Mouse (Mus musculus) heart, postnatal 10 days (tissue): ENCODE data around the gene Dtx4. TPM values are rescaled to one million over a fixed set of nuclear protein-coding genes. Genes with fewer than 3 reads are reported as not detected.
"Not testable (repeated sequence)": the region's sequence is repeated elsewhere in the genome, so short reads cannot be mapped to it uniquely, and the experiment has no call there.

Experiments
- DNase-seq, 2 experiments: peaks; one replicate each; pipeline ENCODE4 v3.0.0; 2021
- intact Hi-C: fragments of 180-260 bp; cut with DNase I; formaldehyde crosslinking; loops from one replicate; pipeline ENCODE4 v1.15.1; 2025
- total RNA-seq, 2 experiments: library from RNA; stranded (reverse); gene quantifications; 2 replicates each; pipeline ENCODE4 v1.2.3; 2021

Dtx4 gene
- 10 to 100 TPM in 1 of 2 experiments, 1 to 10 TPM in 1; 9.6 to 10.7 TPM for total RNA-seq

DNA sequence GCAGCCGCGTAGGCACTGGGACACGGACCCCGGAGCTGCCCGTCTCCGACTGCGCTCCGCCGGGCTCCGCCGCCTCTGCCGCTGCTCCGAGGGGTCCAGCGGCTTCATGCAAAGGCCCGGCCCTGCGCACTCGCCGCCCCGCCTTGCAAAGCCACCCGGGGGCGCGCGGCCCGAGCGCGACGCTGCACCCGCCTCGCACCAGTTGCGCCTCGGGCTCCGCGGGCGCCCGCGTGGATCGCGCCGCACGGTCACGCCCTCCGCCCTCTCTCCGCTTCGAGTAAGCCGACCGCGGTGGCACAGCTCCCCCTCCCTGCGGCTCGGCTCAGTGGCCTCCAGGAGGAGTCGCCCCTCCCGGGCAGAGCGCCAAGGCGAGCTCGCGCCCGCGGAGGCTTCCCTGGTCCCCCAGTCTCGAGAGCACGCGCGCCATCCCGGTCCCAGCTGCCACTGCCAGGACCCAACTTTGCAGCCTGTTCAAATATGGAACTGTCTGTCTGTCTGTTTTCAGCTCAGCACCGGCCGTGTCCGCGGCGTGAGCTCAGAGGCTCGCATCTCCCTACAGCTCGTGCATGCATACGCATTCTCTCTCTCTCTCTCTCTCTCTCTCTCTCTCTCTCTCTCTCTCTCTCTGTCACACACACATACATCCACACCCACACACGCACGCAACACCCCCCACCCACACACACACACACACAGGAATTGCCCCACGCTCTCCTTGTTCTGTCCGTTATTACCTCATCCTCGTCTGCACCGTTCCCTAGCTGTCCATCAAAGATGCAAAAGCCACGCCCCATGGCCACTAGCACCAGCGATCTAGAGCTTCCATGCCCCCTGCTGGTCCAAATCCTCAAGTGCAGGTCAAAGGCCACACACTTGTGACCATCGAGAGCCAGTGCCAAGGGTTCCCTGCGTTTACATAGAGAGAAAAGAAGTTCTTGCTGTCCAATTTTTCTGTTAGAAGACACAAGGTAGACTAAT lies at the start of gene Dtx4:
Dtx4 (minus strand) TSS at position 85 of the 978 bp plus-strand sequence.
- DNase-seq, result peak; percentile 94 to 97
- intact Hi-C loops, result loop anchor here (5.0 kb wide), 1 partner anchor 34 kb away; no protein-coding TSS in a partner anchor

DNA sequence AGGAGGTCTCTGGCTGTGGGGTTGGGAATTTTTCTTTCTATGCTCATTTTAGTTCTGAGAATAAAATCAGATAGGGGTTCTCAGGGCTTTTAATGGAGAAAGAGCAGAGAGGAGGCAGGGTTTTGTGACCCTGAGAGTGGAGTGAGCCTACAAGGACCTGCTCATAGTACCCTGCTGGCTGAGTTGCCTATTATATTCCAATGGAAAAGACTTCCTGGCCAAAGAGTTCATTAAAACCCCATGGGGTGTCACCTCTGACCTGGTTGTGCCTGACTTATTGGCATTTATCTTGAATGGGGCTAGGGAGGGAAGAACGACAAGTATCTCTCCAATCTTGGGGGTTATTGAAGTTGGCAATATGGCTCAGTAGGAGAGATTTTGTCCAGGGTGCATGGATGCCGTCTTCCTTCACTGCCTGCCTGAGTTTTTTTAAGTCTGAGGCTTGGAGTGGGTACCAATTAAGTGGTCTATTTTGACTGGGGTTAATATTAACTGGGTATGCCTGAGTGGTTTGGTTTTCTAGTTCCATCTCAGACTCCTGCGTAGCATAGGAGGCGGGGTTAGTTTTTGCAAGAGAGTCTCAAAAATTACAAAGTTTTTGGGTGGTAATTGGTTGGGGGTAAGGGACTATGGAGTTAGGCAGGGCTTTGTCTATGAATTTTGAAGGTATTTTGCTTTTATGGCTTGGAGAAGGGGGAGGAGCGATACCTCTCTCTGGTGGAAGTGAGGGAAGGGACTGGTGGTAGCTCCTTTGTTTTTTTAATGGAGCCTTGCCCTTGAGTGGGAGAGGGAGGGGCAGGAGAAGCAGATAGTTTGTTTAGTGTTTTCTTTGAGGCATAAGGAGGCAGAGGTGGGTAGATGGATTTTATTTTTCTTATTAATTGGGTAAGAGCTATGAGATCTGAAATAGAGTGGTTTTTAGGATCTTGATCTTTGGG lies 49.0 kb upstream of the Dtx4 start:
- intact Hi-C loops, result no loop called here
- no peak for DNase-seq

DNA sequence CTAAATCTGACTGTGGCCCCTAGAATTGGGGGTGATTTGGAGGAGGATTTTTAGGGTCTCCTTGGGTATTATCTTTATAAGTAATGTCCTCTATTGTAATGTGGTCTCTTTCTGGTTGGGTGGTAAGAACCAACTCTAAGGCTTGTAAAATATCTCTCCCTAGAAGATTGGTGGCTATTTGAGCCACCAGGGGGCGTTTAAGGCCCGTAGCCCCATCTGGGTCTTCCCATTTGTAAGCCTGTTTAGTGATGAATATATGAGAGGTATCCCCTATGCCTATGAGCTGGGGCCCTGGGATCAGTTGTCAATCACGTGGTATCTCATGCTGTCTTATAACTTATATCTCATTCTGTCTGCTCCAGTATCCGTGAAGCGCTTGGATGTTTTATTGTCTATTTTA lies 47.9 kb upstream of the Dtx4 start:
- peak; percentile 32 to 55 for DNase-seq
- intact Hi-C loops, result loop anchor here (1.0 kb wide), 1 partner anchor 42 kb away; no protein-coding TSS in a partner anchor

DNA sequence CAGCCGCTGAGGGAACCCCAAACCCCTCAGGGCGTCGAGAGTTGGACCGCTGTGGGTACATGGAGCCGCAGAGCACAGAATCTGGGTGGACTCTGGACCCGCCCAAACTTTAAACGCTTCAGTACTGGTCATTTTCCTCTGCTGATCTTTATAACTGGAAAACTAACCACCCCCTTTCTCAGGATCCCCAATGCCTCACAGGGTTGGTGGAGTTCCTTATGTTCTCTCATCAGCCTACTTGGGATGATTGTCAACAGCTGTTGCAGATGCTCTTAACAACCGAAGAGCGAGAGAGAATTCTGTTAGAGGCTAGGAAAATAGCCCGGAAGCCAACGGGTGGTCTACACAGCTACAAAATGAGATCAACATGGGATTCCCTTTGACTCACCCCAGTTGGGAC lies 44.2 kb upstream of the Dtx4 start, which contains the start of gene Fam111a:
Fam111a (plus strand) TSS at position 301 of the 400 bp plus-strand sequence.
- DNase-seq, intact Hi-C loops: not testable (repeated sequence)

DNA sequence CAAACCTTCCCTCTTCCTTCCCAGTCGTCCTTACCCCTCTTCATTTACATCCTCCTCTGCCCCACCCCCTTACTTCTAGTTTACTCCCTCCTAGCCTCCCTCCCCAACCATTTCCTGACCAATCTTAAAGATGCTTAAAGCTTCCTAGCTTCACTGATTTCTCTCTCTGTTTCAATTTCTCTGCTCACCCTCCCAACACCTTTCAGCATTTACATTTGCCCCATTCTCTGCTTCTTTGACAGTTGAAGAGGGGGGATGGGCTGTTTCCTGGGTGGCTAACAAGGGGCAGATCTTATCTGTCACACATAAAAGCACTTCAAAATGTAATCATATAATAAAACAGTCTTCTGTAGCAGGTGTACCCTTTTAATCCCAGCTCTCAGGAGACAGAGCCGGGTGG lies 40.4 kb upstream of the Dtx4 start:
- intact Hi-C loops, result no loop called here
- no peak for DNase-seq

DNA sequence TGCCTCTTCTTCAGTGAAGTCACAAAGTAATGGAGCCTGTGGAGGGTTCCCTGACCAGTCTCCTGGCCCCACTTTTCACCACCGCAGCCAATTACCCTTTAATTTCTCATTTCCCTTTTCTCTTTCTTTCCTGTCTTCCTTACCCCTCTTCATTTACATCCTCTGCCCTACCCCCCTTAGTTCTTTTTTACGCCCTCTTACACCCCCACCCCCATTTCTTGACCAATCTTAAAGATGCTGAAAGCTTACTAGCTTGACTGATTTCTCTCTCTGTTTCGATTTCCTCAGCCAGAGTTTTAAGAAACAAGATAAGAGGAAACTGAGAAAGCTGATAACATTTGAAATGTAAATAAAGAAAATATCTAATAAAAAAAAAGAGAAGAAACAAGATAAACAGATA lies 39.5 kb upstream of the Dtx4 start:
- no peak for DNase-seq
- intact Hi-C loops, result no loop called here

DNA sequence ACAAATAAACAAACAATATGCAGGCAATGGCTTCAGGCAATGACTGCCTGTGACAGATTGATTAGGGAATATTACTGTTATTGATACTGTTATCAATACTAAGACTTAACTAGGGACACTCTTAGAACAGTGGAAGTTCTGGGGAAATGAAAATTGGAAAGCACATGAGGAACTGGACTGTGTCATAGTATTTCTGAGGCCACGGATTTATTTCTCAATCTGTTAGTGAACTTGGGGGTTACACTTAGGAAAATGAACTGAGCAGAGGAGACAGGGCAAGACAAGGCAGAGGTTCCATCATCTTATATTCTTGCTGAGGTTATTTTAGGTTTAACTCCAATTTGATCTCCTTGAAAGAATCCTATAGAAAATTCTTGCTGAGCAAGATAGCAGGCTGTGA lies 38.7 kb upstream of the Dtx4 start:
- no peak for DNase-seq
- intact Hi-C loops, result no loop called here

DNA sequence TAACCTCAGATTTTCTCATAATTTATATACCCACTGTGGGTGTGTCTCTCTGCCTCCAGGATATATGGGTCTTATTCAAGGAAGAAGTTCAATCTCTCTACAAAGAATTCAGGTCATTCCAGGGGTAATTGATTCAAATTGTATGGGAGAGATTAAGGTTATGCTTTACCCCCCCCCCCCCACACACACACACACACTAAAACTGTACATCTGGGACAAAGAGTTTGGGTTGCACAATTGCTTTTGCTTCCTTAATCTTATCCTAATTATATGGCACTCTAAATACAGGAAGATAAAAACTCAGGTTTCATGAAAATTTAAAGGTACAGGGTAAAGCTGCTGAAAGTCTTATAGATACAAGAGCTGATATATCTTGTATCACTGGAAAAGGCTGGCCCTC lies 35.9 kb upstream of the Dtx4 start:
- intact Hi-C loops, result no loop called here

DNA sequence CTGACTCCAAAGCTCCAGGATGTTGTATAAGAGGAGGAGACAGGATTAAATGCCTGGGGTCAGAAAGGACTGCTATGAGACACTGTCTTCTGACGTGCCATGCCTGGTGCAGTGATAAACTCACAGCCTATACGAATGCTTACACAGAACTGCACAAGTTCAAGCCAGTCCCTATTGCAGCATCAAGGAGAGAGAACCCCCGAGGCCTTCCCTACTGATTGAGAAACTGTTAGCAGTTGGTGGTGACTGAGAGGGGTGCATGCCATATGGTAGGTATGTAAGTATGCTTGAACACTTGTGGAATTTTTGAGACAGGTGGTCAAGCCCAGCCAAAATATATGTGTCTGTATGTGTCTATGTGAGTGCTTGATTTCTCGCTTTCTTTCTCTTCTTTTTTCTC lies 22.1 kb upstream of the Dtx4 start:
- no peak for DNase-seq
- intact Hi-C loops, result no loop called here

More for the DNA sequence above, 35.9 kb upstream of the Dtx4 start:
- no peak for DNase-seq

DNA sequence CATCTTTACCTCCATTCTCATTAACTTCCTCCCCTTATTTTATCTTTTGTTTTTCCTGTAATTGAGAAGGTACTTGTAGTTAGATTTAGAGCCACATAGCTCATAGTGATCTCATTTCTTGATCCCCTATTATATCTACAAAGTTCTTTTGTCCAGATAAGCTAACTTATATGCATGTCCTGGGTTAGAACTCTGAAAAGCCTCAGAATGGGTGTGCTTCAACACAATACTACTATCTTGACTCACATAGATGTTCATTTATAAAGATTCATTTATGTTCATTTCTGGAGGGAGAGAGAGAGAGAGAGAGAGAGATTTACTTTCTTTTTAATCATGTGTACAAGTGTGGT lies 17.3 kb upstream of the Dtx4 start:
- DNase-seq, result no peak
- intact Hi-C loops, result loop anchor here (1.0 to 5.0 kb wide), 4 partner anchors 51 to 302 kb away; partner anchors contain the start of genes Lpxn and Zfp91

DNA sequence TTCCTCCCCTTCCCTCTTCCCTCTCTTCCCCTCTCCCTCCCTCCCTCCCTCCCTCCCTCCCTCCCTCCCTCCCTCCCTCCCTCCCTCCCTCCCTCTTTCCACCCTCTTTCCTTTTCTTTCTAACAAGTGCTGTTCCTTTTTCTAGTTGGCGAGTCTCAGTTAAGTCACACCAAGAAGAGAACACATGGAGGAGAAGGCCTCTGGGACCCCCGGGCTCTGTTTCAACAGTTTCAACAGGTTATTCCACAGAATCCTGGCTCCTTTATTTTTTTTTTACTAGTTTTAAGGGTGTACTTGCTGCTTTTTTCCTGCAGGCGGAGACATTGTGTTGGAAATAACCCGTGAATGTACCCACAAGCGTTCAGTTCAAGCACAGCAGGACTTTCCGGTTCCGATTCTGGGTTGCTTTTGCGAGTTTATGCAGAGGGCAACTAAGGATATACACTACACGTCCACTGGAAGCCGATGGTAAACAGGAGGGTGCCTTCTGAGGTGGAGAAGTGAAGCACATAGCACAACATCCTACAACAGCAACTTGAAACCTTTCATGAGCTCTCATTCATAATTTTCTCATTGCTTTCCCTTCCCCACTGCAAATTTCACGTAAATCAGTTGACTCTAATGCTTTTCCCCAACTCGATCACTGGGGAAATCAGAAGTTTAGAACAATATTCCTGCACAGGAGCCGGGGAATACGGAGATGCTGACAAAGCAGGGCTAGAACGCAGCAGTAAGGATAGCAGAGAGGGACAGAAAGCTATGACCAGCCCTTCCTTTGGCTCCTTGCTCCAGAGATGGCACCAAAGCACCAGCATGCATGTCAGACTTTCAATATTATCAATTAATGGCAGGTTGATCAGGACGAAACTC lies 16.7 kb upstream of the Dtx4 start:
- intact Hi-C loops, result loop anchor here (1.0 to 5.0 kb wide), 4 partner anchors 51 to 303 kb away; partner anchors contain the start of genes Lpxn and Zfp91
- peak; percentile 69 to 77 for DNase-seq

DNA sequence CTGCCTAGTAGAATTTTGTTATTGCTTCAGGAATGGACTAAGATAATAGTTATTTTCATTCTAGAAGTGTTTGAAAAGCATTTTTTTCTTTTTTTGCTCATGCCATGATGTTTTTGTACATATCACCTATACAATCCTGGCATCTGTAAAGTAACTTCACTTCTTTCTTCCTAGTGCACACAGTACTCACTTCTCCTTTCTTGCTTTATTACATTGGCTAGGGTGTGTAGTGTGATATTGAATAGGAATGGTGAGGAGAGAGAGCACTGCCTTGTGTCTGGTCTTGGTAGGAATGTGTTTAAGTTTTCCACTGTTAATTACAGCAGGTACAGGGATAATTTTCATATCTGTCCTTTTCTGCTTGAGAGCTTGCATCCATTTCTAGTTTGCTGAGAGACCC lies 13.4 kb upstream of the Dtx4 start:
- DNase-seq, result no peak
- intact Hi-C loops, result loop anchor here (5.0 kb wide), 2 partner anchors 47 to 283 kb away; partner anchors contain the start of genes Lpxn and Zfp91

DNA sequence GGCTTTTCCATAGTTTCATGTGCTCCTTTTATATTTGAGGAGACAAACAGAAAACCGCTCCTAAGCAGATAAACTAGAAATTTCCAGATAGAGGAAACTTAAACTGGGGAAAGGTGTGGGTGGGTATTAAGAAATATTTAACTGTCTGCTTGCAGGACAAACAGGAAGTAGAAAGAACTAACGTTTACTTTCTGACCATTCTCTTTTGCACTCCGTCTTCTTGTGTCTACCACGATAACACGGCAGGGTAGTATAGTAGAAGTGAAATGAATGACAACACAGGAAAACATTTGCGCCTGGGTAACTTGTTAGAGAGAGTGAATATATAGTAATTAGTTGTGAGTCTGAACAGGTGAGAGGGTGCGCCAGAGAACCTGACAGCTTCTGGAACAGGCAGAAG lies 1.5 kb upstream of the Dtx4 start:
- DNase-seq, result no peak
- intact Hi-C loops, result loop anchor here (5.0 kb wide), 1 partner anchor 35 kb away; no protein-coding TSS in a partner anchor

DNA sequence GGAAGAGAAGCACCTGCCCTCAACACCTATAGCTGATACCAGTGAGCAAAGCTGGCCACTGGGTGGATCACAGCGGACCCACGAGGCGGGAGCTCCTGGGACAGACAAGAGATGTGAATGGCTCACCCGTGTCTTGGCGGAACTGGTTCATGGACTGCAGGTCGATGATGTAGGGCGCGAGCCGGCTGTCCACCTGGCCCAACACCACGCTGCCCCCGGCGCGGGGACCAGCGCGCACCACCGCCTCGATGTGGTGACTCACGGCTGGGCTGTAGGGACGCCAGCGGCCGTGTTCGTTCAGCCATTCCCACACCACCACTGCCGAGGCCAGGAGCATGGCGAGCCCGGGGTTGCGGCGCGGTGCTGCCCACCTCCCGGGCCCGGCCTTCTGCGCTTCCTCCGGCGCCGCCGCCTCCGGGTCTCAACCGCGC lies 358 bp downstream of the Dtx4 start:
- peak; percentile 46 to 54 for DNase-seq
- intact Hi-C loops, result loop anchor here (5.0 kb wide), 1 partner anchor 34 kb away; no protein-coding TSS in a partner anchor

DNA sequence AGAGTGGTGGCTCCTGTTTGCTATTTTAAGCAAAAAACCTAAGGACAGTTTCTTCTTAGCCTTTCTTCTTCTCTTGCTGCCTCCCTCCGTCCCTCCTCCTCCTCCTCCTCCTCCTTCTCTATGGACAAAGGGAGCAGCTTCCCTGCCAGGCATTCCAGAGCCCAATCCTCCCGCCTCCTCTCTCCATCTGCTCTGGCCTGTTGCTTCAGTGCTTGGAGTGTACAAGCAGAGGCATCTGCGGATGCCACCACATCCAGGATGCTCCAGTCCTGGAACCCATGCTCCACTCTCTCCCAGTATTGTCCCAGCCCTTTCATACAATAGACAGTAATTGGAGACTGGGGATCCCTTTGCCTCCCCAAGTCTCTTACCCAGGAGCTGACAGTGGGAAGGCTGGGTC lies 1.1 kb downstream of the Dtx4 start:
- intact Hi-C loops, result loop anchor here (5.0 kb wide), 1 partner anchor 33 kb away; no protein-coding TSS in a partner anchor
- peak; percentile 49 to 51 for DNase-seq

DNA sequence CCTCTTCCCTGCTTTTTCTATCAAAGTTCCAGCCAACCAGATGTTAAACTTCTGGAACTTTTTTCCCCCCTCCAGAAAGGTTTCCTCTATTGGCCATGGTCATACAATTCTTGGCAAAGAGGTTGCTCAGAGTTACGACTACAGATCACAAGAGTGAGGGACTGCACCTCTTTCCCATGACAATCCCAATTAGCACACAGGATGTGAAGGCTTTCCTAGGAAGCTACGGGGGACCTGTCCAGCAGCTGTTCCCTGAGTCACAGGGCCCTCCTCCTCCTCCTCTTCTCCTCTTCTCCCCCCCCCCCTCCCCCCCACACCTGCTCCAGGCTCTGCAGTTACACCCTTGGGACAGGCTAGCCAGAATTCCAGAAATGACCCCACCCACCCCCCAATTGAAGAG lies 1.8 kb downstream of the Dtx4 start:
- no peak for DNase-seq
- intact Hi-C loops, result no loop called here

DNA sequence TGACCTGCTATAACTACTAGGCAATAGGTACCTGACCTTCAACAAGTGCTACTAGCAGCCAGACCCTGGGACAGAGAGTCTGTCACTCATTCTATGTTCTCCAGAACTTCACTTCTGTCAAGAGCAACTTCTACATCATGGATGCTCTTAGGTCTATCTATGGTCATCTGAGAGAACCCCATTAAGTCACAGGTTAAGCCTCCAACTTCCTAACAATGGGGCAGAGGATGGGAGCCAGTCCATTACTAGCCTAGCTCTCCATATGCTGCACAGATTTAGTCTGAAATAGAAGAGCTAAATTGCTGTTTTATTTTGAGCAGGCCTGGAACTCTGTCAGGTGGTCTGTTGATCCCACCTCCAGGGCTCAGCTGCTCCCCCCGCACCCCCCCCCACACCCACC lies 2.3 kb downstream of the Dtx4 start:
- DNase-seq, result no peak
- intact Hi-C loops, result no loop called here

DNA sequence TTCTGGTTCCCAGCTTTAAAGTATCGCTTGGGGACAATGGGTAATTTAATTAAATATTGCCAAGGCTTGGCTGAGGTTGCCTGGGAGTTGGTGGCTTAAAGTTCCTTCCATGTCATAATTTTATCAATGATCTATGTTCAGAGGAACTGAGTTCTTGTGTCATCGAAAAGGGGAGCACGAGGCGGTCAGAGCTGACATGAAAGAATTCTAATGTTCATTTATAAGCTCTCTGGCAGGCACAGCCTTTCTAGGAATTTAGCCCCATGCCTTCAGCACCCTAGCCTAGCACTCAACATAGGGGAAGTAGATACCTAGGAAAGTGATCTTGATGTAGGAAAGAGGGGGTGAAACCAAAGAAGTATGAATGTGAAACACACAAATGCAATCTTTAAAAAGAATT lies 2.9 kb downstream of the Dtx4 start:
- no peak for DNase-seq
- intact Hi-C loops, result no loop called here

DNA sequence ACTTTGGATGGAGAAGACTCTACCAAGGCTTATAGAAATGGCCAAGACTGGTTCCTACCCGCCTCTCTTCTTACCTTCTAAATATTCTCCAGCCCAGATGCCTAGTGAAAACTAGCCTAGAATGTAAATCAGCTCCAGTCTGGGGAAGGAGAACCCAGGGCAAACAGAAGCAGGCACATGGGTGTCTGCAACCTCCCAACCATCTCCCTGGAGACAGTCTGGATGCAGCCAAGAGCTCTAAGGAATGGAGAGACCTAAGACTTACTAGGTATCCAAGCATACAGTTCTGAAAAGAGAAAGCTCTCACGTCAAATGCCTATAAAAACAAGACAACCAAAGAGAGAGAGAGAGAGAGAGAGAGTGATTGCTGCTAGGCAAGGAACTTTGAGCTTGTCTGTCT lies 3.3 kb downstream of the Dtx4 start:
- intact Hi-C loops, result no loop called here

DNA sequence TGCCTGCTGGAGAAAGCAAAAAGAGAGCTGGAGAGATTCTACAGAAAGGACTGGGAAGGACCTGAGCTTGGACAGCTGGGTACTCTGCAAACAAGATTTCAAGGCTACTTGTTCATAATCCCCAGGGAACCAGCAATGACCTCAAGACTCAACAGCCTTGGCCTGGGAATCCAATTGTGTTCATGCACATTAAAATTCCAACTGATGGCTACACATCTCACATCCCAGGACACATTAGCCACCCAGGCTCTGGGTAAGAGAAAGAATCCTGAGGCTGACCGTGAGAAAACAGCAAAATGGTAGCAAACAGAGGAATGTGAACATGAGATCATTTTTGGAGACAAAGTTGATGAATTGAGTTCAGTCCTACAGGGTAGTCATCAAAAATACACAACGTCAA lies 5.0 kb downstream of the Dtx4 start:
- DNase-seq, result no peak
- intact Hi-C loops, result no loop called here

More for the DNA sequence above, 3.3 kb downstream of the Dtx4 start:
- no peak for DNase-seq
